Mouse (Mus musculus): Measurements from ENCODE around the gene Ctnnb1. TPM values are rescaled to one million over a fixed set of nuclear protein-coding genes. Genes with fewer than 3 reads are reported as not detected.
A peak's percentile ranks its signal among the peaks of the same experiment; 100 is the strongest.
"Not testable (repeated sequence)": the region's sequence is repeated elsewhere in the genome, so short reads cannot be mapped to it uniquely, and the experiment has no call there.

Gene Ctnnb1
- 100 to 1,000 TPM; 868 to 952 (median 900) TPM for total RNA-seq (2022)

- no peak for DNase-seq
These were observed at the start of gene Ctnnb1 for GRCm38 (mm10) chr9:120929081-120929480. TSS of gene Ctnnb1 (plus strand) at chr9:120929216.

- no peak for DNase-seq
These were observed 48.7 kb upstream of the Ctnnb1 start for GRCm38 (mm10) chr9:120880286-120880685.

GRCm38 (mm10) chr9:120881121-120881520 lies 47.9 kb upstream of the Ctnnb1 start:
- no peak for DNase-seq

GRCm38 (mm10) chr9:120881839-120882238 lies 47.2 kb upstream of the Ctnnb1 start:
- DNase-seq: no peak

- no peak for DNase-seq
These were observed 44.3 kb upstream of the Ctnnb1 start for GRCm38 (mm10) chr9:120884726-120885125.

- DNase-seq: no peak
These were observed 41.4 kb upstream of the Ctnnb1 start for GRCm38 (mm10) chr9:120887631-120888030.

- no peak for DNase-seq
These were observed 35.6 kb upstream of the Ctnnb1 start for GRCm38 (mm10) chr9:120893435-120893834.

- DNase-seq: no peak
These were observed 35.0 kb upstream of the Ctnnb1 start for GRCm38 (mm10) chr9:120893971-120894370.

- DNase-seq: no peak
These were observed 34.6 kb upstream of the Ctnnb1 start for GRCm38 (mm10) chr9:120894376-120894775.

- no peak for DNase-seq
These were observed 32.5 kb upstream of the Ctnnb1 start for GRCm38 (mm10) chr9:120896502-120896901.

GRCm38 (mm10) chr9:120897269-120897668 lies 31.7 kb upstream of the Ctnnb1 start:
- DNase-seq: no peak

GRCm38 (mm10) chr9:120899833-120900232 lies 29.2 kb upstream of the Ctnnb1 start:
- DNase-seq: no peak

- no peak for DNase-seq
These were observed 28.4 kb upstream of the Ctnnb1 start for GRCm38 (mm10) chr9:120900338-120901274.

GRCm38 (mm10) chr9:120902562-120902961 lies 26.5 kb upstream of the Ctnnb1 start:
- DNase-seq: no peak

- DNase-seq: no peak
These were observed 20.6 kb upstream of the Ctnnb1 start for GRCm38 (mm10) chr9:120908461-120908860.

- no peak for DNase-seq
These were observed 15.9 kb upstream of the Ctnnb1 start for GRCm38 (mm10) chr9:120913152-120913551.

GRCm38 (mm10) chr9:120914429-120914828 lies 14.6 kb upstream of the Ctnnb1 start:
- no peak for DNase-seq

- peak; percentile 30 for DNase-seq
These were observed 14.0 kb upstream of the Ctnnb1 start for GRCm38 (mm10) chr9:120914877-120915459.

GRCm38 (mm10) chr9:120917619-120918018 lies 11.4 kb upstream of the Ctnnb1 start:
- DNase-seq: not testable (repeated sequence)

- no peak for DNase-seq
These were observed 10.8 kb upstream of the Ctnnb1 start for GRCm38 (mm10) chr9:120918211-120918610.

GRCm38 (mm10) chr9:120918642-120919041 lies 10.4 kb upstream of the Ctnnb1 start:
- no peak for DNase-seq

GRCm38 (mm10) chr9:120919130-120919529 lies 9.9 kb upstream of the Ctnnb1 start:
- no peak for DNase-seq

- DNase-seq: no peak
These were observed 2.9 kb upstream of the Ctnnb1 start for GRCm38 (mm10) chr9:120926126-120926525.
